Mouse (Mus musculus) liver, postnatal 0 days (tissue): ENCODE results near the gene Gk2. TPM values are rescaled to one million over a fixed set of nuclear protein-coding genes. Genes with fewer than 3 reads are reported as not detected.

Source experiments
- ATAC-seq: fragments of 200-750 bp; cut with Nextera tagmentation; 2 replicates; pipeline ENCODE4 v1.8.0; 2017; ENCODE audit warnings: mild to moderate bottlenecking, moderate library complexity
- DNase-seq: peaks from one replicate; pipeline ENCODE4 v3.0.0-alpha.2; 2016
- H3K27ac ChIP-seq: fragments of 300-500 bp; sonication (generic); 2 replicates; pipeline ENCODE4 v1.5.1; 2014; ENCODE audit warnings: antibody characterized with exemption, moderate library complexity, mild to moderate bottlenecking, low read depth
- H3K27me3 ChIP-seq: fragments of 300-500 bp; sonication (generic); 2 replicates; pipeline ENCODE4 v1.6.1; 2014; ENCODE audit warnings: low read length, control low read depth, mixed read lengths; ENCODE audit not compliant: insufficient read depth
- H3K36me3 ChIP-seq: fragments of 300-500 bp; sonication (generic); replicated peaks from 2 replicates; pipeline ENCODE4 v1.6.1; 2014; ENCODE audit warnings: mild to moderate bottlenecking, control low read depth, low read length, moderate library complexity, mixed read lengths; ENCODE audit not compliant: insufficient read depth
- H3K4me1 ChIP-seq: fragments of 300-500 bp; sonication (generic); 2 replicates; pipeline ENCODE4 v1.6.1; 2014; ENCODE audit warnings: antibody characterized with exemption, mild to moderate bottlenecking, control low read depth; ENCODE audit not compliant: insufficient read depth
- H3K4me2 ChIP-seq: fragments of 300-500 bp; sonication (generic); 2 replicates; pipeline ENCODE4 v1.6.1; 2014; ENCODE audit warnings: low read depth, mild to moderate bottlenecking, low read length, moderate library complexity, mixed read lengths
- H3K4me3 ChIP-seq: fragments of 300-500 bp; sonication (generic); 2 replicates; pipeline ENCODE4 v1.5.1; 2014; ENCODE audit warnings: low read depth, low read length
- H3K9ac ChIP-seq: fragments of 300-500 bp; sonication (generic); replicated peaks from 2 replicates; pipeline ENCODE4 v1.6.1; 2014; ENCODE audit warnings: mild to moderate bottlenecking, moderate library complexity
- H3K9me3 ChIP-seq: fragments of 300-500 bp; sonication (generic); 2 replicates; pipeline ENCODE4 v1.6.1; 2016; ENCODE audit warnings: mild to moderate bottlenecking, control low read depth, low read length, mixed read lengths
- CTCF ChIP-seq: sonication (generic); IDR thresholded peaks from 2 replicates; pipeline ENCODE4 v1.5.1; 2016; ENCODE audit warnings: antibody characterized with exemption, low read depth
- EP300 ChIP-seq: IDR thresholded peaks from 2 replicates; pipeline ENCODE4 v1.6.1; 2016; ENCODE audit warnings: antibody characterized with exemption, low read depth, mild to moderate bottlenecking
- WGBS: fragments of 180-500 bp; shearing (Covaris S2); extraction: QIAGEN DNeasy Blood & Tissue Kit; methylation state at CpG from one replicate; pipeline ENCODE4 v1.1.7; 2014; ENCODE audit not compliant: insufficient replicate concordance; 5-methylcytosine and 5-hydroxymethylcytosine counted together
- polyA plus RNA-seq: library from polyadenylated mRNA; unstranded; fragments of >200 nt; fragmentation: Nextera tagmentation; extraction: Ambion mirVana; gene quantifications from 2 replicates; pipeline ENCODE4 v1.2.1, GENCODE M21; 2015

Gene Gk2
- polyA plus RNA-seq, 1 experiment from 2014 or later: not detected

DNA sequence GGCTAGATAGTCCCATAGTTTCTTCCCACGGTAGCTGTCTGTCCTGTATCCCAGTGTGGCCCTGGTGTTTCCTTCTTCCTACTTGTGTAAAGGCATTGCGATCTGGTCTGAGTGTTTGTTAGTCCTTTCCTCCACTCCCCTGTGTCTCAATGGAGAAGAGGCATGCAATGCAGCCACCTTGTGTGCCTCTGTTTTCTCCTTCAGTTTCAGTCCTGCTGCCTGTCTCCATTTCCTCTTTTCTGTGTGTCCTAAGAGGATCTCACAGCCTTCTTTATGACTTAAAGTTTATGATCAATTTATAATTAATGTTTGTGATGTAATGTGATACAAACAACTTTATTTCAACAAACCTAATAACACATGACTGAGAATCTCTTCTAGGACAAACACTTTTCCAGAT is 35.2 kb downstream of the Gk2 start:
- H3K4me2 ChIP-seq: no peak overlapping the region
- TF ChIP-seq EP300 (no peak), CTCF (no peak)
- H3K36me3 ChIP-seq: no peaks in the 10 kb centered on the region
- H3K9ac ChIP-seq: no peak overlapping the region
- 74% methylated on average over 2 of the region's 2 CpGs for WGBS
- no peak overlapping the region for H3K27ac ChIP-seq
- no peaks in the 10 kb centered on the region for H3K27me3 ChIP-seq
- no peak overlapping the region for H3K4me3 ChIP-seq
- no peaks in the 10 kb centered on the region for H3K4me1 ChIP-seq
- no peaks in the 10 kb centered on the region for H3K9me3 ChIP-seq
- no peak for ATAC-seq
- DNase-seq: no peak

DNA sequence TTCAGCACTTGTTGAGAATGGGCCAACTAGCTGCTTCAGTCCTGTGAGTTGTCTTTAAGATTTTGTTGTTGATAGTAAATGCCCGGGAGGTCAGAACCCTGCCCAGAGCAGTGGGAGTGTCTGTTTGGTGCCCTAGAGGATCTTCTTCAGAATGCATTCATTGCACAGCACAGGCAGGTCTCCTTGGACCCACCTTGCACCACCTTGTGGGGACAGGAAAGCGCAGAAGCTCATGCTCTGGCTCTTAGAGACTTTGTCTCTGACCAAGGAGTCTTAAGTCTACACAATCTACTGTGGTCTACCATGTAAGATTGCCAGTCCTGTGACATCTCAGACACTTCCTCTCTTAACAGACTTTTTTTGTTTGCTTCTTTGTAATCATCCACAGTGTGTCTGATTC is 39.6 kb downstream of the Gk2 start:
- H3K4me1 ChIP-seq: no peaks in the 10 kb centered on the region
- H3K27me3 ChIP-seq: no peaks in the 10 kb centered on the region
- TF ChIP-seq CTCF (no peak), EP300 (no peak)
- H3K27ac ChIP-seq: no peak overlapping the region
- ATAC-seq (no peak), DNase-seq (no peak)
- no peak overlapping the region for H3K4me3 ChIP-seq
- no peaks in the 10 kb centered on the region for H3K36me3 ChIP-seq
- no peak overlapping the region for H3K4me2 ChIP-seq
- WGBS: 66% methylated on average over 2 of the region's 2 CpGs
- H3K9me3 ChIP-seq: no peaks in the 10 kb centered on the region
- no peak overlapping the region for H3K9ac ChIP-seq

GRCm38 (mm10) chr5:97415837-97416236 is 41.0 kb downstream of the Gk2 start:
- 69% methylated on average over 6 of the region's 6 CpGs for WGBS

GRCm38 (mm10) chr5:97413716-97414115 is 43.1 kb downstream of the Gk2 start:
- TF ChIP-seq CTCF: no peak
- TF ChIP-seq EP300: no peak
- no peak overlapping the region for H3K9ac ChIP-seq
- no peak for DNase-seq
- no peak for ATAC-seq
- no peak overlapping the region for H3K27ac ChIP-seq
- no peak overlapping the region for H3K4me3 ChIP-seq
- 72% methylated on average over 3 of the region's 3 CpGs for WGBS
- no peaks in the 10 kb centered on the region for H3K4me1 ChIP-seq
- H3K9me3 ChIP-seq: no peaks in the 10 kb centered on the region
- no peak overlapping the region for H3K4me2 ChIP-seq
- H3K36me3 ChIP-seq: no peaks in the 10 kb centered on the region
- no peaks in the 10 kb centered on the region for H3K27me3 ChIP-seq

More at GRCm38 (mm10) chr5:97415837-97416236, 41.0 kb downstream of the Gk2 start:
- DNase-seq (no peak), ATAC-seq (no peak)
- no peaks in the 10 kb centered on the region for H3K4me1 ChIP-seq
- no peak for TF ChIP-seq CTCF
- no peak for TF ChIP-seq EP300
- H3K9ac ChIP-seq: no peak overlapping the region
- no peak overlapping the region for H3K4me2 ChIP-seq
- H3K9me3 ChIP-seq: no peaks in the 10 kb centered on the region
- H3K4me3 ChIP-seq: no peak overlapping the region
- H3K36me3 ChIP-seq: no peaks in the 10 kb centered on the region
- no peak overlapping the region for H3K27ac ChIP-seq
- no peaks in the 10 kb centered on the region for H3K27me3 ChIP-seq

GRCm38 (mm10) chr5:97410190-97410589 is 46.6 kb downstream of the Gk2 start:
- no peaks in the 10 kb centered on the region for H3K36me3 ChIP-seq
- no peaks in the 10 kb centered on the region for H3K4me1 ChIP-seq
- H3K9me3 ChIP-seq: no peaks in the 10 kb centered on the region
- H3K27me3 ChIP-seq: no peaks in the 10 kb centered on the region
- ATAC-seq (no peak), DNase-seq (no peak)
- TF ChIP-seq EP300 (no peak), CTCF (no peak)
- no peak overlapping the region for H3K9ac ChIP-seq
- no peak overlapping the region for H3K4me3 ChIP-seq
- no peak overlapping the region for H3K27ac ChIP-seq
- H3K4me2 ChIP-seq: no peak overlapping the region
- 84% methylated on average over 6 of the region's 6 CpGs for WGBS

DNA sequence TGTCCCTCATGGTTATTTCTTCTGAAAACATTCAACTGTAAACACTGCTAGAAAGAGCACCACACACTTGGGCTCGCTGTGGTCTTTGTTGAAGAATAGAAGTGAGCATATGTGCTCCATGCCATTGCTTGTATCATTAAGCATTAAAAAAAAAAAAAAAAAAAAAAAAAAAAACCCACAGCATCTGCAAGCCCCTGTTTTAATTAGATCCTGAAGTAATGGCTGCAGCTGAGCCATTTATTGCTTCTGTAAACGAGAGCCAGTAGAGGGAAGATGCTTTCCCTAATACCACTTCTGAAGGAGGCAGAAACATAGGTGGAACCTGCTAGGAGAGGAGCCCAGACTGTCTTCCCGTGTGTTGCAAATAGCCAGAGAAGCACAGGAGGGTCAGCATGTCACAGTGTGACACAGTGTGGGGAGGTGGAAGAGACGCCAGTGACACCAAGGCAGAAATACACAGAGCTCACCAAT is 47.6 kb downstream of the Gk2 start:
- DNase-seq (no peak), ATAC-seq (no peak)
- H3K9ac ChIP-seq: no peak overlapping the region
- H3K9me3 ChIP-seq: no peaks in the 10 kb centered on the region
- H3K27ac ChIP-seq: no peak overlapping the region
- no peaks in the 10 kb centered on the region for H3K4me1 ChIP-seq
- 65% methylated on average over 4 of the region's 4 CpGs for WGBS
- H3K4me3 ChIP-seq: no peak overlapping the region
- TF ChIP-seq CTCF (no peak), EP300 (no peak)
- no peaks in the 10 kb centered on the region for H3K27me3 ChIP-seq
- H3K36me3 ChIP-seq: no peaks in the 10 kb centered on the region
- H3K4me2 ChIP-seq: no peak overlapping the region

Other genes starting within 250 kb of the Gk2 start
- not detected in 2 replicates for gene Naa11, start 64.6 kb downstream of the Gk2 start, polyA plus RNA-seq